Mouse (Mus musculus) retina, embryonic 14.5 days (tissue): ENCODE data around the gene Acot4.
"Not testable (repeated sequence)": the region's sequence is repeated elsewhere in the genome, so short reads cannot be mapped to it uniquely, and the experiment has no call there.

Source experiments
- DNase-seq: peaks from one replicate; pipeline ENCODE4 v3.0.0-alpha.2; 2015; ENCODE audit warnings: low spot score

The Acot4 gene

DNA sequence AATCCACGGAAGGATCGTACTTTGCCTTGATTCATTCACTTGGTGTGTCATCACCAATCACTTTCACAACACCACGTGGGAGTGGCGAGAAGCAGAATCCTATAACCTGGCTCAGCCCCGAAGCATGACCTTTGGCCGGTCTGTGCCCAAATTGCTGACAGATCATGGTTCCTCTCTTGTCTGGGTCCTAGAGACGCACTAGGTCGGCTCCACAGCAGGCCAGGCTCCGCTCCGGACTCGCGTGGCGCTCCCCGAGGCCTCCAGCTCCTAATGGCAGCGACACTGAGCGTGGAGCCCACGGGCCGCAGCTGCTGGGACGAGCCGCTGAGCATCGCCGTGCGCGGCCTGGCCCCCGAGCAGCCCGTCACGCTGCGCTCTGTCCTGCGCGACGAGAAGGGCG, at the start of gene Acot4:
Gene Acot4, plus strand, starts transcription at position 139 of the 400 bp plus-strand sequence.
- DNase-seq, result peak; percentile 35

DNA sequence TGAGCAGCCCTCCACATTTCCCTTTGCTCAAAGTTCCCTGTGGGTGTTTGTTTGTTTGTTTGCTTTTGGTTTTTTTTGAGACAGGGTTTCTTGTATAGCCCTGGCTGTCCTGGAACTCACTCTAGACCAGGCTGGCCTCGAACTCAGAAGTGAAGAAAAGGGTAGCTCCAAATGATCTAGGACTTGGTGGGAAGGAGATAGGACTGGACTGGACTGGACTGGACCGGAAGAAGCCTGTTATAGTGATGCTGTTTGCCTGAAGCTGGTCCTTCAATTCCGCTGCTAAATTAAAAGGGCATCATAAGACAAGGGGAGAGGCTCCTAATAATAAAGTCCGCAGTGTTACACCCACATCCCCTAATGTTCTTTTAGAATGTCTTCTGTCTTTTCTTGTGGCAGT, 49.7 kb upstream of the Acot4 start:
- DNase-seq, result peak; percentile 29

DNA sequence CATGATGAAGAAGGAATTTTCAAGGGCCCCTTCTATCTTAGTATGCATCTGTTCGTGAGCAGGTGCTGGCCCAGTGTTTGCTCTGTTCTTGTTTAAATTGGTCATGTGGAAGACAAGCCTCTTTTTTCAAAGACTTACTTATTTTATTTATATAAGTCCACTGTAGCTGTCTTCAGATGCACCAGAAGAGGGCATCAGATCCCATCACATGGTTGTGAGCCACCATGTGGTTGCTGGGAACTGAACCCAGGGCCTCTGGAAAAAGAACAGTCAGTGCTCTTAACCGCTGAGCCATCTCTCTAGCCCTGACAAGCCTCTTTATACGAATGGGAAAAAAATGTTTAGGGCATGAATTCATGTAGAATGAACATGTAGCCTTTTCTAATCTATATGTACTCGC, 48.8 kb upstream of the Acot4 start:
- DNase-seq, result no peak

DNA sequence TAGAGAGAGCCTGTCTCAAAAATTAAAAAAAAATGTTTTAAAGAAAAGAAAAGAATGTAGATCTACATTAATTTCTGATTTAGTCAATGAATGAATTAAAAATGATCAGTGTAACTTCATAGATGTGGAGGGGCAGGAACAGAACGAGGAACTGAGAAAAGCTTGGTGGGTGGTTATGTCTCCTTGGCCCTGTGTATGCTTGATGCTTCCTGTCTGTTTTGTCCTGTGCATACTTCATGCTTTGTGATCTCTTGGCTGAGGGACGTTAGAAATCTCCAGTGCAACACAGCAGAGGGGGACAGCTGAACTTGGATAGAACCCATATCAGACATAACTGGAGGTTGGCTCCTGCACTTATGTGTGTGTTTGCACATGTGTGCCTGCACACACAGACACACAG, 41.0 kb upstream of the Acot4 start:
- DNase-seq, result no peak

DNA sequence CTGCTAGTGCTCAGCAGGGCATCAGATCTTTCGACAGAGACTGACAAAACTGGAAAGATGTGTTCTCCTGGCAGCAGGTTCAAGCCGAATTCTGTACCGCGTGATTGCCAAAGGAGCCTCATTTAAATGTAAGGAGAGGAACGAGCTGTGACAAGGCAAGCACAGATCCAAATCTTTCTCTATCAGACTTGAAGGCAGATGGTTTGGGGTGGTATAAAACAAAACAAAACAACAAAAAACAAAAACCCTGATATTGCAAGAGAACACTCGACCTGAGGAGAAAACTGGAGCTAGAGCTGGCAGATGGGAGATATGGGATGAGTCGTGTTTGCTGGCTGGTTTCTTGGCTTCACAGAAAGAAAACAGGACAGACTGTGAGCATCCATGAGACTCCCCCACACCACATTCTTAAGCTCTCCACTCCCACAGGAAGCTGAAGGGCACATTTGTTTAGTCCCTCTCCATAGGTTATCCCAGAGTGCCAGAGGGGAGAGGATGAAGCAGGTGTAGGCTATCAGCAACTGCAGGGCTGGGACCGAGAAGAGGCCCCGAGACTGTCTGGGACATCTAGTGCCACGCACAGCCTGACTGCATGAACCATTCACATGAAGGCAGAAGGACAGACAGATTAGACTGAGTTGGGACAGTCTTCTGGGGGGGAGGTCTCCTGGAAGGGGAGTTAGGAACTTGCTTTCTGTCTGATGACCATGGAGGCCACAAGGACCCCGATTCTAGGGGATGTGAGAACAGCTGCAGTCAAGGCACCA, 39.7 kb upstream of the Acot4 start:
- no peak for DNase-seq

DNA sequence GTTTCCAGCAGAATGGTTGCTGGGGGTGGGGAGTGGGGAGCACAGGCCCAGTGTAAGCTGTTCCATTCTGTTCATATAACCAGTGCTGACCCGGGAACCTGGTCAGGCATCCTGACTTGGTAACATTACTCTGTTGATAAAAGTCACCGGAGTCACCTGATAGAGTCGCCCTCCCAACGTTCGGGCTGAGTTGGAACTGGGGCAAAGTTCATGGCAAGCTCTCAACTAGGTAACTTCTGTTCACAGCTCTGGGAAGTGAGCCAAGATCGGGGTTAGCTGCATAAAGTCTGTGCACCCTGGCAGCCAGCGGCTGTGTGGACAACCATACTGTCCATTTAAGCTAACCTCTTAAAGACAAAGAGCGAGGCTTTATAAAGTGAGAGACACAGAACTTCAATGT, 38.9 kb upstream of the Acot4 start:
- DNase-seq, result not testable (repeated sequence)

DNA sequence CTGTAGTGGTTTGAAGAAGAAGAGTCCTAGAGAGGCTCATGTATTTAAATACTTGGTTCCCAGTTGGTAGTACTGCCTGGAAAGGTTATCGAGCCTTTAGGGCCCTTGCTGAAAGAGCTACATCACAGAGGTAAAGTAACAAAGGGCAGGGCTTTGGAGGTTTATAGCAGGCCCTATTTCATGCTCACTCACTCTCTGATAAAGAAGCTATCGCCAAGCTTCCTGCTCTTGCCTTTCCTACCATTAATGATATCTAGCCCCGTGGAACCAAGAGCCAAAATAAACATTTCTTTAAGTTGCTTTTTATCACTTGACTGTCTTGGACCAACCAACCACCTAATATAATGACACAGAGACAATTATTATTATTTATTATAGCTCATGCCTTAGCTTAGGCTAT, 37.8 kb upstream of the Acot4 start:
- DNase-seq, result no peak

DNA sequence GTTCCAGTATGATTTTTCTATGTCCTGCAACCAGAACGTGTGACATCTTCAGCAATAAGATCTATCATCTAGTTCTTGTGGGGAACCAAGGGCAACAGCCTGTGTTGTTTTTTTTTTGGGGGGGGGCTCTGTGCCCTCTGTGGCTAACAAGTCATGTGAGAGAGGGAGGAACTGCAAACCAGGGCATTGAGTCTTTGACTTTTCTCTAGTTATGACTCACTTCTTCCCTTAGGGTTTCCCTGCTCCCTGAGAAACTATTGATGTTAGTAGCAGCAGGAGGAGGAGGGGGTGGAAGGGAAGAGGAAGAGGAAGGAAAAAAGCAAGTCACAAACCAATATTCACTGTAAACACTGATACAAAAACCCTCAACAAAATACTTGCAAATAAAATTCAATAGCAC, 34.3 kb upstream of the Acot4 start:
- no peak for DNase-seq

DNA sequence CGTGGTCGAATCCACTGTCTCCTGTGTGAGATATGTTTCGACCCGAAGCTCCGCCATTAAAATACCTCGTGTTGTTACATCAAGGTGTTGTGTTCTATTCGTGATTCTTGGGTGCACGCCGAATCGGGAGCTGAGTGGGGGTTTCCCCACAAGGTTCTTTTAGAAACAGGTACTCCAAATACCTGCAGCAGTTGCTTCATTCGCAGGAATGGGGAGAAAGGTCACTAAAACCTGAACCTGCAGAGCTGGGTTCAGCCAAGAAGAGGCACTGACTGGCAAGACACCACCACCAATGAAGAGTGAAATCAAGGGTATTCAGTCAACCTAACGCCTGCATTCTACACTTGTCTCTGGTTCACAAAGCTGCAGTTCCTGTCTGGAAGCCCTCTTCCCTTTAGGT, 29.9 kb upstream of the Acot4 start:
- no peak for DNase-seq

DNA sequence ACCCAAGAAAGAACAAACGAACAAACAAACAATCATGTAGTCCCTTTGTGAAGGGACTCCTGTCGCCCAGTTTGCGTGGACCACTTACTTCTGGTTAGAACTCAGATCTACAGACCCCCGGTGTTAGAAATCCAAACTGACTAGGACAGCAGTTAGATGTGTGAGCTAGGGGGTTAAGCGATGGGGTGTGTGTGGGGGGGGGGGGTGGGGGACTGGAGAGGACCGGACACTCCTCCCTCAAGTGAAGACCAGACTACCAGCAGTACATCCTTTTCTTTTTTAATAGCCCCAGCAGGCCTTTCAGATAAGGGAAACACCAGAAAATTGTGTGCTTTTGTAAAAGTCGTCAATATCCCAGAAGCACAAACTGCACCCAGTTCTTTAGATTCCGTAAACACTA, 29.4 kb upstream of the Acot4 start:
- no peak for DNase-seq

DNA sequence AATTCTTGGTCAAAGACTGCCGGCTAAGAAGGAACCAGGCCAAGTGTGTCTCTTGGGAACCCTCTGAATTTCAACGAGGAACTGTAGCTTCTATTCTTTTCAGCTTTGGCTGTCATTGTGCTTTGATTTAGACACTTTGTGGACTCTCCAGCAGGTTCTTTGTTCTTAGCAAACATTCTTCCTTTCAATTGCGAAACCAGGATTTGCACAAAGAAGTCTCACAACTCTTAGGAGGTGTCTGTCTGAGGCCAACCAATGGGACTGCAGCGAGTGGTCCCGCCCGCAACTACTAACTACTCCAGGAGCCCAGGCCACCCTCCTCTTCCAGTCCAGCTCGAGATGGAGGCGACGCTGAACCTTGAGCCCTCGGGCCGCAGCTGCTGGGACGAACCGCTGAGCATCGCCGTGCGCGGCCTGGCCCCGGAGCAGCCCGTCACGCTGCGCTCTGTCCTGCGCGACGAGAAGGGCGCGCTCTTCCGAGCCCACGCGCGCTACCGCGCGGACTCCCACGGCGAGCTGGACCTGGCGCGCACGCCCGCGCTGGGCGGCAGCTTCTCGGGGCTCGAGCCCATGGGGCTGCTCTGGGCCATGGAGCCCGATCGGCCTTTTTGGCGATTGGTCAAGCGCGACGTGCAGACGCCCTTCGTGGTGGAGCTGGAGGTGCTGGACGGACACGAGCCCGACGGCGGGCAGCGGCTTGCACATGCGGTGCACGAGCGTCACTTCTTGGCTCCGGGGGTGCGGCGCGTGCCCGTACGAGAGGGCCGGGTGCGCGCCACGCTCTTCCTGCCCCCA, 28.8 kb upstream of the Acot4 start, which contains the start of gene Acot1:
Gene Acot1, plus strand, starts transcription at position 320 of the 795 bp plus-strand sequence.
- DNase-seq, result peak; percentile 74

DNA sequence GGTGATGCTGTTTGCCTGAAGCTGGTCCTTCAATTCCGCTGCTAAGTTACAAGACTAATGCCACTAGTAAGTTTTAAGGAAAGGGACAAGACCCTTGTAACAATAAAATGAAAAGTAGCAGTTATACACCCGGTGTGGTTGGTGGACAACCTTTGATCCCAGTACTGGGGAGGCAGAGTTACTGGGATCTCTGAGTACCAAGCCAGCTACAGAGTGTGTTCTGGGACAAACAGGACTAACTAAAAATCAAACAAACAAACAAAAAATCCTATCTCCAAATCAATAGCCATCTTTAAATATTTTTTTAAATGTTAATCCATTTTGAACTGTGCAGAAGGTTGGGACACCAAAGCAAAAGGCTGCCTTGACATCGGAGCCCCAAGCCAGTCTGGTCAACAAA, 28.0 kb upstream of the Acot4 start:
- DNase-seq, result peak; percentile 4

DNA sequence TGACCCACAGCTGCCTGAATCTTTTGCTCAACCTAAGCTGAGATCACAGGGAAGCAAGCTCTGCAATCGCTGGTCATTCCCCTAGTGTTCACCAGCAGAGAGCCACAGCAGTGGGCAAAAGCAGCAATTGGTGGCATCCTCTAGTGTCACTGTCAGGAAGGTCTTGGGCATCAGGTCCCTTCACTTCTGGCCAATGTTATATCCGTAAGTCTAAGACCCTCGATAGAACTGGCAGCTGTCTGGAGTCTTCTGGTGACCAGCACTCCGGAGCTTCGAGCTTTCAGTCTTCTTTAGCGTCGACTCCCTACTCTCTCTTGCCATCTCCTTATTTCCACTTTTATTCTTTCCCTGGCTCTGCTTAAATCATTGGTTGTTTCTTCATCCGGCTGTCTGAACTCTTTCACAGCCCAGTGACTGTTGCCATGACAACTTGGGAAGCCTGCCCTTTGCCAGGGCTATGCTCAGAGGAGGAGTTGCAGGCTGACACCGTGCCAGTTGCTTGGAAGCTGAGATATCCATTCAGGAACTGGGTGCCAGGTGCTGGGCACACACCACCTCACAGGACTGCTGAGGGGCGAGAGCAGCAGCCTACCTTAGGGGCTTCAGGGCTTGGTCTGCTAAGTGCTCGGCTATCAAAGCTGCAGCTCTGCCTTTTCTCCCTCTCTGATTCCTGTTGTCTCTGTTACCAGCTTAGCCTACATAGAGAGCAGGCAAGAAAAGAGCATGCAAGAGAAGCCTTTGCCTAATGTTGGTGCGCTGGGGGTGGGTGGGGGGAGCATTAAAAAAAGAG, 26.7 kb upstream of the Acot4 start:
- peak; percentile 82 for DNase-seq

DNA sequence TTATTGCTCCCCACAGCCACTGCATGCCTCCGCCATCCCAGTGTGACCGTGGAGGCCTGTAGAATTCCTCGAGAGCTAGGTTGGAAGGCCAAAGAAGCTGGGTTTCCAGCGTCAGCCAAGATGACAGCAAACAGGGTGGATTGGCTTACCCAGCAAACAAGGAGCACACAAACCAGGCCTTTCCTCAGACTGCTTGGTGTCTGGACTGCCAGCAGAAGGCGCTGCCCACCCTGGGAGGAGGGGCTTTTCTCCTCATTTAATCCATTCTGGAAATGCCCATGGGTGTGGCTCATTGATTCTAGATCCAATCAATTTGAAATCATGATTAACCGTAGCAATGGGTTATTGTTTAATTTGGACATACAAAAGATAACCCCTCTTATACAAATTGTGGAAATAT, 25.0 kb upstream of the Acot4 start:
- DNase-seq, result peak; percentile 26

DNA sequence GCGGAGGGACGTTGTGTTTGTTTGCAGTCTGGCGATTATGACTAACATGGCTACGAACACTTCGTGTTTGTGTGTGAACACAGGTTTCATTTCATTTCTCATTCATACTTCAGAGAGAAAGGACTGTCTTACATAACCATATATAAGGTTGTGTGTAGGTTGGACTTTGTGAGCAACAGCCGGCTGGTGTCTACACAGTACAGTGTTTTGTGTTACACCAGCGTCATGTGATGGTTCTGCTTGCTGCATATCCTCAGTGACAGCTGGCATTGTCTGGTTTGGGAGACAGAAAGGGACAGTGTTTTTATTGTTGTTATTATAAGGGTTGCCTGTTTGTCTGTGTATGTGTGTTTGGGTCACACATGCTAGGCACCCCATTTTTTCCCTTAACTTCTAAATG, 24.5 kb upstream of the Acot4 start:
- no peak for DNase-seq

DNA sequence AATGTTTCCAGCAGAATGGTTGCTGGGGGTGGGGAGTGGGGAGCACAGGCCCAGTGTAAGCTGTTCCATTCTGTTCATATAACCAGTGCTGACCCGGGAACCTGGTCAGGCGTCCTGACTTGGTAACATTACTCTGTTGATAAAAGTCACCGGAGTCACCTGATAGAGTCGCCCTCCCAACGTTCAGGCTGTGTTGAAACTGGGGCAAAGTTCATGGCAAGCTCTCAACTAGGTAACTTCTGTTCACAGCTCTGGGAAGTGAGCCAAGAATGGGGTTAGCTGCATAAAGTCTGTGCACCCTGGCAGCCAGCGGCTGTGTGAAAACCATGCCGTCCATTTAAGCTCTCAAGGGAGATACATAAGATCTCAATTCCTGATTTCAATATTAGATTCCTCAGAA, 17.7 kb upstream of the Acot4 start:
- DNase-seq, result not testable (repeated sequence)

DNA sequence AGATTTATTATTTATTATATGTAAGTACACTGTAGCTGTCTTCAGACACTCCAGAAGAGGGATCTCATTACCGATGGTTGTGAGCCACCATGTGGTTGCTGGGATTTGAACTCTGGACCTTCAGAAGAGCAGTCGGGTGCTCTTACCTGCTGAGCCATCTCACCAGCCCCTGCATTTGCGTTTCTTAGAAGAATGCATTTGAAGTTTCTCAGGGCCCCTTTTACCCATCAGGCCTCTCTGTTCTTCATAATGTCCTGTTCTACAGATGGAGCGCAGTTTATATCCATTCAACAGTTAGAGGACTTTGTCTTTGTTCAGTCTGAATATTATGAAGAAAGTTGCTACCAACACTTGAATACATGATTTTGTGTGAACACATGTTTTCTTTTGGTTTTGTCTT, 15.9 kb upstream of the Acot4 start:
- not testable (repeated sequence) for DNase-seq

DNA sequence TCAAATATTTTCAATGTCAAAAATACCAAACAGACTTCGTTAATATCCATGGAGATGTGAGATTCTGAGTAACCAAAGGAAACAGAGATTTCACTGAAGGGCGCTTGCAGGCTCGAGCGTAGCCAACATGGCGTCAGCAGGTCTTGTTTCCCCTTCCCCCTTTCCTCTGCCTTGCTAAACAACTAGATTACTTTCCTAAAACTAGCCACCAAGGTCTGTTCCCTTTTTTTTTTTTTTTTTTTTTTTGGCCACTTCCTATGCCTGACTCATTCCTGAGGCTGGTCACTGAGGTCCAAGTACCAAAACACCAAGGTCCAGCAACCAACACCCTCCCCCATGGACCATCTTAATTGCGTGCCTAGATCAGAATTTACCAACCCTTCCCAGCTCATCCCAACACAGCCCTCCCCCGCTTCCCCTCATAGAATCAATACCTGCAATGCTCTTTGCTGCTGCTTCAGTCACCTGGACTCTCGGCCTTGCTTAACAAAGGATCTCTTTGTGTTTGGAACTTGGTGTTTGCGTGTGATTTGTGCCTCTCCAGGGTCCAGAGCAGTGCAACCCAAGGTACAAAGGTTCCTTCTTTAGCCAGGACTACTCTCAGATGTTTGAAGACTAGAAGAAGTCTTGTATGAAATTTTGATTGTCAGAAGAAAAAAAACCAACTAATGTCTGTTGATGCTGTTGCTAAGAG, 15.0 kb upstream of the Acot4 start:
- no peak for DNase-seq

DNA sequence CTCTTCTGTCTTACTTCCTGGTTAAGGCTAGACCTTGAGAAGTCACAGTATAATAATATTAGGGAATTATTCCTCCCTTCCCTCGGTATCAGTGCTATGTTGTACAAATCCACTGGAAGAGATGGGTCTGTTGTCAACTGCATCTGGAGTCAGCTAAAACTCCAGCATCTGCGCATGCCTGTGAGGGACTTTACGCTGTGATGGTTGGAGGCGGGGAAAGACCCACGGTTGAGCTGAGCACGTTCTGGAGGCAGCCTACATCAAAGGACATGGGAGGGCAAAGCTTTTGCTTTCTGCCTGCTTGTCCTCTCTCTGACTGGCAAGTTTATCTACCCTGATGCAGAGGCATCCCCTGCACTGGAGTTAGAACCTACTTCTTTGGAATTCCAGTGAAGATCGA, 12.3 kb upstream of the Acot4 start:
- no peak for DNase-seq

DNA sequence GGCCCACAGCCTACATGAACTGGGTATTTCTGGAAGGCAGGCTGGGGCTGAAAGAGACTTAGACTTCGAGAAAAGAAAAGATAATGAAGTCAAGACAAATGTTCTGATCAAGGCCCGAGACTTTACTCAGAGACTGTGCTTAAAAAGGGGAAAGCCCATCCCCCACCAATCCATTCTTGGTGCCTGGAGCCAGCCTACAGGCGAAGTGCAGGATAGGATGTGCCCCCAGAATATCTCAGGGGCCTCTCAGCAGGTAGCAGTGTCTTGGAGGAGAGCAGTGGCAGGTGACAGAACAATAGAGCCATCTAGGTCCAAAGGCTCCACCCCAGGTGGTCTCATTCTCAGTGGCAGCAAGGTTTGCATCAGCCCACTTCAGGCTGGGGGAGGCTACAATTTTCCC, 9.9 kb upstream of the Acot4 start:
- DNase-seq, result not testable (repeated sequence)

DNA sequence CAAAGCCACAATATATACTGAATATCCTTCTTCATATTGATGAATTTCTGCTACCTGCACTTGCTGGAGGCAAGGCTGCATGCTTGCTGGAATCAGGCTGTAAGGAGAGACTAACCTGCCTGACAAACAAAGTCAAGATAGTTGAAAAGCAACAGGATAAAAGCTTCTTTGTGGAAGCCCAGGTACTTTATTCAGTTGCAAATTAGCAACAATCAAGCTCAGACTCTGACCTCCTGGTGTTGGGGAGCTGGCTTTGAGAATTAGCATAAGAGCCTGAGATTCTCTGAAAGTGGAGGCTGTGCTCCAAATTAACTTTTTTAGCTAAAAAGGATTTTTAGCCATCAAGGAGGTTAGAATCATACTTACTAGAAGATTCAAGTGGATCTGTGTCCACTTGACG, 9.1 kb upstream of the Acot4 start:
- DNase-seq, result not testable (repeated sequence)
